Mouse (Mus musculus) cerebellum, adult 8-10 months (tissue): ENCODE results near the gene C87499.

Experiments used
- DNase-seq: peaks from one replicate; pipeline ENCODE4 v3.0.0; 2022

Gene C87499

DNA sequence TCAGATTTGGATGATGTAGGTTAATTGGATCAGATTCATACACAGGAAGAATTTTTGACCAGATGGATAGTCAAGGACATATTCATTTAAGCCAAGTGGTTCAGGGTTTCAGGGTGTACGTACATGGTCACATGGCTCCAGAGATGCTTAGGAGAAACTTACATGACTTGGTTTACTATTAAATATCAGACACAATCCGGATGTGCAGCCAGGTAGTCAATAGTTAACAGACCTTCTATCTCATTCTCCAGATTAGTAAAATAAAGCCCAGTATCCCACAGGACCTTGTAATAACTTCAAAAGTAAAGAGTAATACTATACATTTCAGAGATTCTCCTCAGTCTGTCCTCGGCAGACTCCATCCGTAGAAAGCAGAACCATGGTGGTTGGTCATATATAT lies at the start of gene C87499:
Gene C87499 (minus strand): TSS at position 101 of the 400 bp plus-strand sequence.
- no peak for DNase-seq

DNA sequence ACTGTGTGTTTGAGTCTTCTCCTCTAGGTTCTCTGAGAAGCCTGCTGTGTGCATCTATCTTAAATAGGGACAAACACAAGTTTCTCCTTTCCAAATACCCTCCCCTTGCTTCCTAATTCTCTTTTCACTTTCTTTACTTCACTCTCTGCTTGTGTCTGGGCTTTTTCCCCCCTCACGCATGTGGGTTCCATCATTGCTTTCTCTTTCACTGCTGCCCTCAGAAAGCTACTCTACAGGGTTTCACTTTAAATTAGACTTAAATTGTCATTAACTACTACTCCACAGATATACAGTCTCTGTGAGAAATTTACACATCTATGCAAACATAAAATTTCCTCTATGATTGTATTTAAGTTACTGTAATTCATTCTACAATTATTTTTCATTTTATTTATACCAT lies 49.6 kb upstream of the C87499 start, which contains the start of gene Ifna2:
Gene Ifna2 (minus strand): TSS at position 101 of the 400 bp plus-strand sequence.
- DNase-seq, result no peak

DNA sequence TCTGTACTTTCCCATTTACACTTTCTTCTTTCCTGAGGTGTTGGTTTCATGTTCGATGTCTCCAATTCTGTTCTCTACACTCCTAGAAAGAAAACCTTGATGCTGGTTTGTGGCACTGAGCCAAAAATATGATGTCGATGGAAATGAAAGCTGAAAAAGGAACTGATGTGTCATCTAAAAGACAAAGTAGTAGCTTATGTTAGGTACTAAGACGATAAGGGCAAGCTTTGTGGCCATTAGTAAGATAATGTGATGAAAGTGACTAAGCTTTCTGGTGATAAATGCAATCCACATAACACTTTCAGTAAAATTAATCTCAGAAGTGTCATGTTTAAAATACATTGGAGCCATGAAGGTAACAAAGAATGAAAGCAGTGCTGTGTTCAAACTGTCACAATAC lies 47.1 kb upstream of the C87499 start:
- no peak for DNase-seq

DNA sequence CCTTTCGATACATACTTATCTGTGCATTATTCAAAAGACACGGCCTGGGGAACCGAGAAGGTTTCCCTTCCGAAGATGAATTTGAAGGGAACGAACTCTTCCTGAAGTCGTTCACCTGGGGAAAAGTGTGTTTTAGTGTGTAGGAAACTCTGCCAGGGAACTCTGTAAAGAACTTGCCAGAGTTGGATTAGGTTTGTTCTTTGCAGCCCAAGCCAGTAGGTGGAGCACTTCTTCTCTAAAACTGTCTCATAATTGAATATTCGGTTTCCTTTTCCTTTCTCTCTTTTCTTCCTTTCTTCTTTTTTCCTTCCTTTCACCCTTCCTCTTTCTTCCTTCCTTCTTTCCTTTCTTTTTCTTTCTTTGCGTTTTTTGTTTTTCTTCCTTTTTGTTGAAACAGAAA lies 46.2 kb upstream of the C87499 start:
- no peak for DNase-seq

DNA sequence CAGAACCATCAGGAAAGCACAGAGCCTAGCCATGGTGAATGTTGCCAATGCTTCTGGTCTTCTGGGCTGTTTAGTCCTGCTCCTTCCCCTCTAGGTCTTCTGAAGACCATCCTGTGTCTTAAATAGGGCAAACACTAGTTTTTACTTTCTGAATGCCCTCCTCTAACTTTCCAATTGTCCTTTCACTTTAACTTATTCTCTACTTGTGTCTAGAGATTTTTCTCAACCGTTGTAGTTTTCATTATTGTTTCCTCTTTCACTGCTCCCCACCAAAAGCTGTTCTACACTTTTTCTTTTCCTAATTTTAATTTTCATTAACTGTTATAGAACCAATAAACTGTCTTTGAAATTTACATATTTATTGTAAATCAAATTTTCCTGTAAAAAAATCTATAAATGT lies 42.6 kb upstream of the C87499 start, which contains the start of gene Ifna16:
Gene Ifna16 (minus strand): TSS at position 101 of the 400 bp plus-strand sequence.
- DNase-seq, result no peak

DNA sequence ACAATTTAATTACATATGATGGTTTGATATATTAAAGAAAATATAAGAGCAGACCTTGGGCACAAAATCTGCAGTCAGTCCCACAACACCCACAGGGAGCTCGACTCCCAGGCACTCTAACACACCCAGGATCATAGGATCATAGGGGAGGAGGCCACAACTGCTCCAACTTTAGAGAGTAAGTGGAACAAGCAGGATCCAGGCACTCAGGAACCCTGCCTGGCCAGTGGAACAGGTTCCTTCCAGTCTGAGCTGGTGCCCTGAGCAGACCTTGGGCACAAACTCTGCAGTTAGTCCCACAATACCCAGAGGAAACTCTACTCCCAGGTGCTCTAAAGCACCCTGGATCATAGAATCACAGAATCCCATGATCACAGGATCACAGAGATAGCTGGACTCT lies 21.2 kb upstream of the C87499 start:
- DNase-seq, result no peak

DNA sequence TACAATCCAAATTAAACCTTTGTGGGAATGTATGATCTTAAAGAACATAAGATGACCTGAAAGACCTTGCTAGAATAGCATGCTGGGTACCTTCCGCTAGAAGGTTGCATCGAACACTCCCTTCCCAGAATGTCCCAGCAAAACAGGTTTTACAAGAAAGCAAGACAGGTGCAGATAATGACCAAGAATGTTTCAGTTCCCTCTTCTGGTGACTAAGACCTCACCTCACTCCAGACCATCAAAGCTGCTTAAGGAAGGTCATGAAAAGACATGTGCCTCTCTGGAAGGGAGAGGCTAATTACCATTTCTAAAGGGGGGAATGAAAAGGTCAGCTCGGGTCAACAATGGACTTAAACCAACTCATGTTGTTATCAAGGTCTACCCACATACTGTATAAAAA lies 19.4 kb upstream of the C87499 start:
- no peak for DNase-seq

DNA sequence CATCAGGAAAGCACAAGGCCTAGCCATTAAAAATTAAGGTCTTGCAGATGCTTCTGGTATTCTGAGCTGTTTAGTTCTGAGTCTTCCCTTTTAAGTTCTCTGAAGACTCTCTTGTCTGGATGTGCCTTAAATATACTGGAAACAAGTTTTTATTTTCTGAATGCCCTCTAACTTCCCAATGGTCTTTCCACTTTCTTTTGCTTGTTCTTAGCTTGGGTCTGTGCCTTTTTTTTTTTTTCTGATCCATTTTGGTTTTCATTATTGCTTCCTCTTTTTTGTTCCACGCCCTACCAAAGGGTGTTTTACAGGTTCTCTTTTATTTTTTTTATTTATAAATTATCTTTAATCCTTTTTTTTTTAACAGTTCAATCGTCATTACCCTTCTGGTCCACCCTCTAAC lies 10.1 kb upstream of the C87499 start, which contains the start of gene Ifna13:
Gene Ifna13 (minus strand): TSS at position 101 of the 400 bp plus-strand sequence.
- no peak for DNase-seq

DNA sequence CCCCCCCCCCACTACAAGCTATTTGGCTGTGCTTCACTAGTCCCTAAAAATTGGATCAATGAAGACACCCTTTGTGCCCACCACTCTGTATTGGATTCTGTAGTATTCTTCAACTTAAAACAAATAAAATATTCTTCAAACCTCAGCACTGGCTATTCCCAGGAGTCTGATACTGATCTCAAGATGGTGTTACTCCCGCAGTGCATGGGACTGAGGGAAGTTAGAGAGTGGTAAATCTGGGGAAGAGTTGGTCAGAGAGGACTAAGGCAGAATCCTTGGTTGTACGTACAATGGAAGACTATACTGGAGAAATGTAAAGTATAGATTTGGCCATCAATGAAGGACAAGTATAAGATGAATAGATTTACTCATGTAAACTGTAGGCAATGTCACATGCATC lies 8.3 kb upstream of the C87499 start:
- DNase-seq, result no peak

DNA sequence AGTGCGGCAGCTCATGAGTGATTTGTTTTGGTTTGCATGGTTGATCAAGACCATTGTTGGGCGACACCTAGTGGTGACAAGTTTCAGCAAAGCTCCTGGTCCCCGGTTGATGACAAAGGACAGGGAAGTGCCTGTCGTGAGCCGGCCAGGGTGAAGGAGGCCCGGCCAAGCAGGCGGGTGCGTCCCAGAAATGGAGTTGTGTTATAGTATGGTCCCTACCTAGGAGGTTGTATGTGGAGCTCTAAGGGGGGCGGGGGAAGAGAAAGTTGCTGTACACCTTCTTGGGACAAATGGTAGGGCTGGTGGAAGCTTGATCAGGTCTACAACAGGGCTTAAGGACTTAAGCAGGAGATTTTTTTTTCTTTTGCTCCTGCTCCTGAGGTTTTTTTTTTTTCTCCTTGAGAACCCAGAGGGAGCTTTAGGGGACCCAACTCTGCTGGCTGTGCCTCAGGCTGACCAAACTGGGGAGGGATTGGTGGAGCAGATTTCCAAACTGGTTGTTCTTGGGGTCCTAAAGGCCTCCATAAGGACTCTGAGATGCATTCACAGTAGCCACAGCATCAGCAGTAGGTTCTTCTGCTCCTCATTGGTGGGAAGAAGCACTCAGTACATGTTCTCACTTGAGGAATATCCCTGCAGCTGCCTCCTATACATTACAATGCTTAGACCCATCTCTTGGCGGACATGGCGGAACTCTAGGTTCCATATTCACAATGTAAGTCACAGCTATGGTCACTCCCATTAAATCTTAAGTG lies 7.0 kb upstream of the C87499 start:
- peak; percentile 95 for DNase-seq

DNA sequence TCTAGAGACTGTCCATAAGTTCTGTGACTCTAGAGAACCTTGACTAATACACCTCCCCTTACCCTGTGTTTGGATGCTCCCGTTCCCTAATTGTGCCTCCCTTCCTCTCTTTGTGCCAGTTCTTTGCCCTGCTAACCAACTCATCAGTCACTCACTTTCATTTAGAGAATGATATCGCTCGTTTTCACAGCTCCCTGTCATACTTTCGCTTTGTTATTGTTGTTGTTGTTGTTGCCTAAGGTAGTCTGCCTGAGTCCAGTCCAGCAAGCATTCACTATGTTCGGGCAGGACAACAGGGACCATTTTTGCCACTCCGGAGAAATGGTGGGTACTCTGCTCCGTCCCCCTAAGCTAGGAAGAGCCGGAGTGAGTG lies 6.5 kb upstream of the C87499 start:
- DNase-seq, result no peak

DNA sequence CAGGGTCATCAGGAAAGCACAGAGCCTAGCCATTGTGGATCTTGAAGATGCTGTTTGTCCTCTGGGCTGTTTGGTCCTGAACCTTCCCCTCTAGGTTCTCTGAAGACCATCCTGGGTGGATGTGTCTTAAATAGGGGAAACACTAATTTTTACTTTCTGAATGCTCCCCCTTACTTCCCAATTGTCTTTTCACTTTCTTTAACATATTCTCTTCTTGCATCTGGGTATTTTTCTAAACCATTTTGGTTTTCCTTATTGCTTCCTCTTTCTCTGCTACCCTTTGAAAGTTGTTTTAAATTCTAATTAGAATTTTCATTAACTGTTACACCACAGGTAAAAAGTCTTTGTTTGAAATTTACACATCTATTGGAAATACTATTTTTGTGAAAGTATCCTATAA lies 30.9 kb downstream of the C87499 start, which contains the start of gene Ifna12:
Gene Ifna12 (minus strand): TSS at position 101 of the 400 bp plus-strand sequence.
- DNase-seq, result no peak

DNA sequence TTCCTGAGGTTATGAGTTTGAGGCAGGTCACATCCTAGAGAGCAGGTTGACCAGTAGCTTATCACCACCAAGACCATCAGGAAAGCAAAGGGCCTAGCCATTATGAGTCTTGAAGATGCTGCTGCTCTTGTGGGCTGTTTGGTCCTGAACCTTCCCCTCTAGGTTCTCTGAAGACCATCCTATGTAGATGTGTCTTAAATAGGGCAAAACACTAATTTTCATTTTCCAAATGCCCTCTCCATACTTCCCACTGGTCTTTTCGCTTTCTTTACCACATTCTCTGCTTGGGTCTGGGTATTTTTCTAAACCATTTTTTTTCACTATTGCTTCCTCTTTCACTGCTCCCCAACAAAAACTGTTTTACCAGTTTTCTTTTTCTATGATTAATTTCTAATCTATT lies 41.9 kb downstream of the C87499 start, which contains the start of gene Ifna9:
Gene Ifna9 (minus strand): TSS at position 101 of the 400 bp plus-strand sequence.
- DNase-seq, result no peak
